Mouse (Mus musculus): Measurements from ENCODE around the gene Bcat2. TPM values are rescaled to one million over a fixed set of nuclear protein-coding genes. Genes with fewer than 3 reads are reported as not detected.

Bcat2 gene
- polyA plus RNA-seq, 1 experiment: 173 TPM

DNA sequence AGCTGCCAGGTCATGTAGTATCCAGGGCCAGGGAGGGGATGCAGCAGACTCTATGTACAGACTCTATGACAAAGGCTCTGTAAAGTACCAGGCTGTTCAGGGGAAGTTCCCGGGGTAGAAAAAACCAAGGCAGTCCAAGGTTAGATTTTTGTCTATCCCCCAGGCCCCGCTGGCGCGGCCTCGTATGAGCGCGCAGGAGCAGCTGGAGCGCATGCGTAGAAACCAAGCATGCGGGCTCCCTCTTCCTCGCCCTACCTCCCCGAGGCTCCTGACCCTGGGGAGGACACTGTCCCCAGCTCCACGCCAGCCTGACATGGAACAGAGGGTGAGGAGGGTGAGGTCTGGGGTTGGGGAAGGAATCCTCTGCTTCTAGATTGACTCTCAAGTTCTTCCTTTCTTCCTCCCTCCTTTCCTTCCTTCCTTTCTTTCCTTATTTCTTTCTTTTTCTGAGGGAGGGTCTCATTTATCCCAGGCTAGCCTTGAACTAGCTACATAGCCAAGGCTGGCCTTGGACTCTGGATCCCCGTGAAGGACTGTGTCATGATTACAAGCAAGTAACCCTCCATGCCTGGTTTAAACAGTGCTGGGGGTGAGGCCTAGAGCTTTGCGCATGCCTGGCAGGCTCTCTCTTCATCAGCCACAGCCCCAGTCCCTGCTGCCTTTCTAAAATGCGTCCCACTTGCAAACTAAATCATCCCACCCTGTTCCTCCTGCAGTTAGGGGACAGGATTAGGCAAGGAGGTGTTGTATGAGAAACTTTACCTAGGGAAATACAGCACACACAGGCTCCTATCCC lies 20.1 kb upstream of the Bcat2 start:
- 95% methylated on average over 16 of the region's 16 CpGs for WGBS

DNA sequence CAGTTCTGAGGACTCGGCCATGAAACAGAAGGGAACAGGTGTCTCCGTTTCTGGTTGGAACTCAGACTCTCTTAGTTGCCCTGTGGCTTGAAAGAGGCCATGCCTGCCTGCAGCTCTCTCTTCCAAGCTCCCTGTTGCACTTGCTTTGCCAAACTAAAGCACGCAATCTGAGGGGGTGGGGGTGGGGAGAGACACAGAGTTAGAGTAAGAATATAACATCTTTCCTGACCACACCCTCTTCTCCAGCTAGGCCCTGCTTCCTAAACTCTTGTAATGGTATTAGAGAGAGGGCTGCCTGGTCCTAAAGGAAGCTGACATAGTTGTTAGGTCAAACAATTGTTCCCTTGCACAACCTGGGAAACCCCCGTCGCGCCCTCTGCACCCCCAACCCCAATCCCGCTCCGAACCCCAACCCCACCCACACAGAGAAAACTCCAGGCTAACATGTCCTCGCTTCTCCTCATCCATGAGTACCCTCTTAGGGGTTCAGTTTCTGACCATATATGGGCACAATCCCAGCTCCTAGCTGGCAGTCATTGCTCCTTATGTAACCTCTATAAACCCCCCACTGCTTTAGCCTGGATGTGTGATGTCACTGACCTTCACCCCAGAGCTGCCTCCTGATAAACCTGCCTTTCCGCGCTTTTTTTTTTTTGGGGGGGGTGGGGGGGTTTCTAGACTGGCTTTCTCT lies 19.0 kb upstream of the Bcat2 start:
- Histone ChIP-seq H3K27me3 (ENCODE audit: control insufficient read depth, insufficient read depth, low read length) (no peaks in the 10 kb centered on the region), H3K27ac (ENCODE audit: control insufficient read depth, insufficient read depth, low read length) (no peak overlapping the region), H3K4me1 (replicated peaks; ENCODE audit: control insufficient read depth, insufficient read depth, low read length) (no peaks in the 10 kb centered on the region), H3K36me3 (ENCODE audit: control insufficient read depth, insufficient read depth, low read length) (no peaks in the 10 kb centered on the region), H3K4me3 (ENCODE audit: control insufficient read depth, insufficient read depth, low read length) (no peak overlapping the region)
- no peak for DNase-seq
- TF ChIP-seq POLR2A (IDR thresholded peaks at IDR 0.05; ENCODE audit: control insufficient read depth, extremely low read depth, insufficient read depth, low read length, poor library complexity): no peak
- TF ChIP-seq CTCF (IDR thresholded peaks at IDR 0.05; ENCODE audit: borderline replicate concordance, control insufficient read depth, extremely low read depth, insufficient read depth, low read length, poor library complexity): no peak
- WGBS: 93% methylated on average over 11 of the region's 11 CpGs

More for the DNA sequence above, 20.1 kb upstream of the Bcat2 start:
- no peak for DNase-seq
- TF ChIP-seq POLR2A (IDR thresholded peaks at IDR 0.05; ENCODE audit: control insufficient read depth, extremely low read depth, insufficient read depth, low read length, poor library complexity) (no peak), CTCF (IDR thresholded peaks at IDR 0.05; ENCODE audit: borderline replicate concordance, control insufficient read depth, extremely low read depth, insufficient read depth, low read length, poor library complexity) (no peak)
- no peaks in the 10 kb centered on the region for H3K27me3 ChIP-seq (ENCODE audit: control insufficient read depth, insufficient read depth, low read length)
- H3K27ac ChIP-seq (ENCODE audit: control insufficient read depth, insufficient read depth, low read length): no peak overlapping the region
- H3K4me3 ChIP-seq (ENCODE audit: control insufficient read depth, insufficient read depth, low read length): no peak overlapping the region
- no peaks in the 10 kb centered on the region for H3K4me1 ChIP-seq (replicated peaks; ENCODE audit: control insufficient read depth, insufficient read depth, low read length)
- no peaks in the 10 kb centered on the region for H3K36me3 ChIP-seq (ENCODE audit: control insufficient read depth, insufficient read depth, low read length)

DNA sequence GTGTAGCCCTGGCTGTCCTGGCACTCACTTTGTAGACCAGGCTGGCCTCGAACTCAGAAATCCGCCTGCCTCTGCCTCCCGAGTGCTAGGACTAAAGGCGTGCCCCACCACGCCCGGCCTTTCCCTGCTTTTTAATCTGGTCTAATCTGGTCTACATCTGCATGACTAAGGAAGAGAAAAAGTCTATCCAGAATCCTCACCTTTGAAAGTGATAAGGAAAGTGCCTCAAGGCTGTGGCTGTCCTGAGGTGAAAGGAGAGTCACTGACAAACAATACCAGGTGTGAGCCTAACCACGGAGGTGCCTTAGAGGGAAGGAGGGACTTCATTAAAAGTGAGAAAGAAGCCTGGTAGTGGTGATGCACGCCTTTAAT lies 18.5 kb upstream of the Bcat2 start:
- 82% methylated on average over 8 of the region's 8 CpGs for WGBS
- Histone ChIP-seq H3K27ac (ENCODE audit: control insufficient read depth, insufficient read depth, low read length) (no peak overlapping the region), H3K4me1 (replicated peaks; ENCODE audit: control insufficient read depth, insufficient read depth, low read length) (no peaks in the 10 kb centered on the region), H3K27me3 (ENCODE audit: control insufficient read depth, insufficient read depth, low read length) (no peaks in the 10 kb centered on the region), H3K4me3 (ENCODE audit: control insufficient read depth, insufficient read depth, low read length) (no peak overlapping the region), H3K36me3 (ENCODE audit: control insufficient read depth, insufficient read depth, low read length) (no peaks in the 10 kb centered on the region)
- TF ChIP-seq POLR2A (IDR thresholded peaks at IDR 0.05; ENCODE audit: control insufficient read depth, extremely low read depth, insufficient read depth, low read length, poor library complexity): no peak
- TF ChIP-seq CTCF (IDR thresholded peaks at IDR 0.05; ENCODE audit: borderline replicate concordance, control insufficient read depth, extremely low read depth, insufficient read depth, low read length, poor library complexity): no peak
- DNase-seq: no peak

DNA sequence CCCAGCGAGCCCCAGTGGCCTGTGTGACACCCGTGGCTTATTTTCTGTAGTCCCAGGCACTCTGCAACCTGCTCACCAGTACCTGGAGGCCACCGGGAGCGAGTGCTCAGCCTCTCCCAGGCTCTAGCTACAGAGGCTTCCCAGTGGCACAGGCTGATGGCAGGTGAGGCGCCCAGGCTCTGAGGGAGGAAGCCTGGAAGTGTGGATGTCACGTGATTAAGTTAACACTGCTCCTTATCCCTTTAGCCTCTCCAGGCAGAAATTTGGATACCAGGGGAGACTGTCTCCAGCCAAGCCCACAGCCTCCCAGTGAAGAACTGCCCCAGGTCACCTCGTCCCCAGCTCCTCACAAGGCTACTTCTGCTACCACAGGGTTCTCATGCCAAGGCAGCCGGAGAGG lies 16.4 kb upstream of the Bcat2 start:
- H3K4me1 ChIP-seq (replicated peaks; ENCODE audit: control insufficient read depth, insufficient read depth, low read length): 0 out of 2 replicates have a peak, but pooled peaks cover 1% of the 10 kb centered on the region
- no peak overlapping the region for H3K4me3 ChIP-seq (ENCODE audit: control insufficient read depth, insufficient read depth, low read length)
- H3K27me3 ChIP-seq (ENCODE audit: control insufficient read depth, insufficient read depth, low read length): no peaks in the 10 kb centered on the region
- H3K36me3 ChIP-seq (ENCODE audit: control insufficient read depth, insufficient read depth, low read length): no peaks in the 10 kb centered on the region
- WGBS: 92% methylated on average over 8 of the region's 8 CpGs
- H3K27ac ChIP-seq (ENCODE audit: control insufficient read depth, insufficient read depth, low read length): no peak overlapping the region
- TF ChIP-seq CTCF (IDR thresholded peaks at IDR 0.05; ENCODE audit: borderline replicate concordance, control insufficient read depth, extremely low read depth, insufficient read depth, low read length, poor library complexity) (no peak), POLR2A (IDR thresholded peaks at IDR 0.05; ENCODE audit: control insufficient read depth, extremely low read depth, insufficient read depth, low read length, poor library complexity) (no peak)
- no peak for DNase-seq

DNA sequence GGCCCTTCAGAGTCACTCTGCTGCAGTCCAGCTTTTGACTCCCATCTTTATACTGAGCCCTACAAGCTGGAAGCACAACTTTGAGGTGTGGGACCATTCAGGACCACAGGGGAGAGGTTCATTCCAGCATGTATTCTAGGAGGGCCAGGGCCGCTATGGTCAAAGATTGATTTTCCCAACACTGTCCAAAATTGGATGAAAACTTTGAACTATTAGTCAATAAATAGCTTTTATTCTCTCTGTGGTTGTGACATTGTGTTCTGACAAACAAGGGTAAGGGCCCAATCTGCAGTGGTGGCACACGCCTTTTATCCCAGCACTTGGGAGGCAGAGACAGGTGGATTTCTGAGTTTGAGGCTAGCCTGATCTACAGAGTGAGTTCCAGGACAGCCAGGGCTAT lies 16.0 kb upstream of the Bcat2 start:
- Histone ChIP-seq H3K27me3 (ENCODE audit: control insufficient read depth, insufficient read depth, low read length) (no peaks in the 10 kb centered on the region), H3K27ac (ENCODE audit: control insufficient read depth, insufficient read depth, low read length) (no peak overlapping the region), H3K4me3 (ENCODE audit: control insufficient read depth, insufficient read depth, low read length) (no peak overlapping the region), H3K36me3 (ENCODE audit: control insufficient read depth, insufficient read depth, low read length) (no peaks in the 10 kb centered on the region), H3K4me1 (replicated peaks; ENCODE audit: control insufficient read depth, insufficient read depth, low read length) (0 out of 2 replicates have a peak, but pooled peaks cover 6% of the 10 kb centered on the region)
- DNase-seq: no peak
- TF ChIP-seq POLR2A (IDR thresholded peaks at IDR 0.05; ENCODE audit: control insufficient read depth, extremely low read depth, insufficient read depth, low read length, poor library complexity) (no peak), CTCF (IDR thresholded peaks at IDR 0.05; ENCODE audit: borderline replicate concordance, control insufficient read depth, extremely low read depth, insufficient read depth, low read length, poor library complexity) (no peak)
- 99% methylated on average over 2 of the region's 2 CpGs for whole genome bisulfite sequencing

DNA sequence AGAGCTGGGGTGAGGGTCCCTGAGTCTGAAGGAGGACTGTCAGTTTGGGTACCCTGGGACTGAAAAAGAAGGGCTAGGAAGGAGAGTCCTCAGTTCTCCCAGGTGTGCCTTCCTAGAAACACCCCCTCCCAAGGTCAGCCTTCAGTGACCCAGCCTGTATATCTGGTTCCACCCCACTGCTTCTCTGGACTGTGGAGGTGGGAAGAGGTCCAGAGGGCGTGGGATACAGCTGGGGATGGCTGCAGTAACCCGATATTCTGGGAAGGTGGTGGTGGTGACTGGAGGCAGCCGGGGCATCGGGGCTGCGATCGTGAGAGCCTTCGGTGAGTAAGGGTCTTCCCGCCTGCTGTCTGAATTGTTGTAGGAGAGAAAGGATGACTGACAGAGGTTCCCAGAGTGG lies 15.2 kb upstream of the Bcat2 start, which contains the start of gene Hsd17b14:
Hsd17b14 (plus strand) TSS at position 150 of the 400 bp plus-strand sequence.
- TF ChIP-seq CTCF (IDR thresholded peaks at IDR 0.05; ENCODE audit: borderline replicate concordance, control insufficient read depth, extremely low read depth, insufficient read depth, low read length, poor library complexity) (no peak), POLR2A (IDR thresholded peaks at IDR 0.05; ENCODE audit: control insufficient read depth, extremely low read depth, insufficient read depth, low read length, poor library complexity) (no peak)
- H3K27me3 ChIP-seq (ENCODE audit: control insufficient read depth, insufficient read depth, low read length): no peaks in the 10 kb centered on the region
- no peaks in the 10 kb centered on the region for H3K36me3 ChIP-seq (ENCODE audit: control insufficient read depth, insufficient read depth, low read length)
- 0 out of 2 replicates have a peak, but pooled peaks cover 6% of the 10 kb centered on the region for H3K4me1 ChIP-seq (replicated peaks; ENCODE audit: control insufficient read depth, insufficient read depth, low read length)
- no peak for DNase-seq
- no peak within 1 kb of the TSS for H3K27ac ChIP-seq (ENCODE audit: control insufficient read depth, insufficient read depth, low read length)
- H3K4me3 ChIP-seq (ENCODE audit: control insufficient read depth, insufficient read depth, low read length): no peak within 1 kb of the TSS
- 78% methylated on average over 8 of the region's 8 CpGs for WGBS
